Mouse (Mus musculus) midbrain, embryonic 10.5 days (tissue): ENCODE results near the gene Cdc45. TPM values are rescaled to one million over a fixed set of nuclear protein-coding genes. Genes with fewer than 3 reads are reported as not detected.

Experiments
- DNase-seq: peaks from one replicate; pipeline ENCODE4 v3.0.0-alpha.2; 2017; ENCODE audit warnings: low spot score
- H3K27ac ChIP-seq: fragments of 300-500 bp; sonication (generic); replicated peaks from 2 replicates; pipeline ENCODE4 v1.5.1; 2016; ENCODE audit warnings: mild to moderate bottlenecking
- H3K27me3 ChIP-seq: fragments of 300-500 bp; sonication (generic); 2 replicates; pipeline ENCODE4 v1.6.1; 2016; ENCODE audit warnings: low read depth, mild to moderate bottlenecking; ENCODE audit not compliant: poor library complexity, severe bottlenecking
- H3K36me3 ChIP-seq: fragments of 300-500 bp; sonication (generic); 2 replicates; pipeline ENCODE4 v1.6.1; 2016; ENCODE audit warnings: mild to moderate bottlenecking, moderate library complexity
- H3K4me1 ChIP-seq: fragments of 300-500 bp; sonication (generic); 2 replicates; pipeline ENCODE4 v1.6.1; 2016
- H3K4me3 ChIP-seq: fragments of 300-500 bp; sonication (generic); 2 replicates; pipeline ENCODE4 v1.5.1; 2016; ENCODE audit warnings: mild to moderate bottlenecking, moderate library complexity
- H3K9me3 ChIP-seq: fragments of 300-500 bp; sonication (generic); replicated peaks from 2 replicates; pipeline ENCODE4 v1.6.1; 2016; ENCODE audit warnings: mild to moderate bottlenecking
- WGBS: fragments of 180-500 bp; shearing (Covaris S2); methylation state at CpG from one replicate; pipeline ENCODE4 v1.1.7; 2016; 5-methylcytosine and 5-hydroxymethylcytosine counted together
- polyA plus RNA-seq: library from polyadenylated mRNA; unstranded; fragments of >200 nt; fragmentation: Nextera tagmentation; extraction: Ambion mirVana; gene quantifications from 2 replicates; pipeline ENCODE4 v1.2.1, GENCODE M21; 2016

Gene Cdc45
- polyA plus RNA-seq, 1 experiment from 2014 or later, result 76.4 TPM

- Histone ChIP-seq H3K36me3 (no peaks in the 10 kb centered on the region), H3K27me3 (no peaks in the 10 kb centered on the region), H3K4me1 (no peaks in the 10 kb centered on the region), H3K9me3 (no peaks in the 10 kb centered on the region), H3K4me3 (no peak overlapping the region), H3K27ac (no peak overlapping the region)
- WGBS, result 89% methylated on average over 20 of the region's 20 CpGs
- no peak for DNase-seq
Measured at GRCm38 (mm10) chr16:18746268-18747122, 65.3 kb downstream of the Cdc45 start.

- no peak for DNase-seq
- Histone ChIP-seq H3K36me3 (no peaks in the 10 kb centered on the region), H3K4me3 (no peak overlapping the region), H3K27ac (no peak overlapping the region), H3K27me3 (no peaks in the 10 kb centered on the region), H3K9me3 (no peaks in the 10 kb centered on the region), H3K4me1 (no peaks in the 10 kb centered on the region)
Measured at GRCm38 (mm10) chr16:18738303-18738702, 73.5 kb downstream of the Cdc45 start.

GRCm38 (mm10) chr16:18733100-18733956 is 78.5 kb downstream of the Cdc45 start:
- Histone ChIP-seq H3K36me3 (no peaks in the 10 kb centered on the region), H3K4me1 (no peaks in the 10 kb centered on the region), H3K27ac (0 out of 2 replicates have a peak overlapping the region, but pooled peaks have one; percentile 17), H3K4me3 (no peak overlapping the region), H3K9me3 (no peaks in the 10 kb centered on the region), H3K27me3 (no peaks in the 10 kb centered on the region)
- 79% methylated on average over 20 of the region's 20 CpGs for WGBS
- DNase-seq, result no peak

DNA sequence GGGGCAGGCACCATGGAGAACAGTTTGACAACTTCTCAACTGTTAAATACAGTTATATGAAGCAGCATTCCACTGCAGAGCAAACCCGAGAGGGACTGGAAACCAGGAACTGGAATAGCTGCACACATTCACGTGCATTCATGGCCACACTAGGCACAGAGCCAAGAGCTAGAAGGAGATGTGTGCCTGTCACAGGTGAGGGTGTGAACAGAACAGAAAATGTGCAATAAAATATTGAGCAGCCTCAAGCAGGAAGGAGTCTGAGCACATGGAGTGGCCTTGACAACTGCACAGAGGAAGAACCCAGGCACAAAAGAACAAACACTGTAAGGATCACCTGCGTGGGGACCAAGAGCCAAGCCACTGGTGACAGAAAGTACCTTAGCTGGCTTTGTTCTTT is 81.1 kb downstream of the Cdc45 start:
- 84% methylated on average over 3 of the region's 3 CpGs for WGBS
- no peak overlapping the region for H3K27ac ChIP-seq
- no peaks in the 10 kb centered on the region for H3K4me1 ChIP-seq
- H3K36me3 ChIP-seq, result no peaks in the 10 kb centered on the region
- H3K9me3 ChIP-seq, result no peaks in the 10 kb centered on the region
- H3K27me3 ChIP-seq, result no peaks in the 10 kb centered on the region
- H3K4me3 ChIP-seq, result no peak overlapping the region
- DNase-seq, result no peak

Other genes starting within 250 kb of the Cdc45 start
- 0.97 and 1.7 TPM in 2 replicates for gene Tbx1, start 221.3 kb downstream of the Cdc45 start, polyA plus RNA-seq
- gene Gp1bb, start 189.6 kb downstream of the Cdc45 start, polyA plus RNA-seq, result 4.5 and 4.6 TPM in 2 replicates
- 3.7 and 5.8 TPM in 2 replicates for gene Gm49601, start 185.6 kb downstream of the Cdc45 start, polyA plus RNA-seq
- gene Sept5, start 182.0 kb downstream of the Cdc45 start, polyA plus RNA-seq, result 31.2 and 42.8 TPM in 2 replicates
- 29.5 and 29.9 TPM in 2 replicates for gene Cldn5, start 35.1 kb downstream of the Cdc45 start, polyA plus RNA-seq
- gene Ufd1, start 208 bp downstream of the Cdc45 start, polyA plus RNA-seq, result 96.4 and 107 TPM in 2 replicates
- 25.7 and 26.6 TPM in 2 replicates for gene 2510002D24Rik, start 24.6 kb upstream of the Cdc45 start, polyA plus RNA-seq
- not detected in 2 replicates for gene Gm28539, start 24.6 kb upstream of the Cdc45 start, polyA plus RNA-seq
- 126 and 136 TPM in 2 replicates for gene Mrpl40, start 64.9 kb upstream of the Cdc45 start, polyA plus RNA-seq
- gene Hira, start 65.0 kb upstream of the Cdc45 start, polyA plus RNA-seq, result 21.2 and 24.8 TPM in 2 replicates